Mouse (Mus musculus): ENCODE measurements around the gene Vwa5b1. TPM values are rescaled to one million over a fixed set of nuclear protein-coding genes. Genes with fewer than 3 reads are reported as not detected.
A peak's percentile ranks its signal among the peaks of the same experiment; 100 is the strongest.

The Vwa5b1 gene
- total RNA-seq, 2 experiments from 2014 or later = 3.6 to 4.0 TPM

- DNase-seq (ENCODE audit: extremely low spot score in 1 of 2, low spot score in 2 of 2) = peak in 1 of 2 experiments; percentile 76
- intact Hi-C loops (cut with DNase I) = no loop called here
Measured at GRCm38 (mm10) chr4:138543177-138543576, 92.5 kb downstream of the Vwa5b1 start.

- no peak for DNase-seq (ENCODE audit: extremely low spot score in 1 of 2, low spot score in 2 of 2)
- intact Hi-C loops (cut with DNase I) = no loop called here
Measured at GRCm38 (mm10) chr4:138538084-138538449, 97.6 kb downstream of the Vwa5b1 start.

- peak; percentile 83 to 85 for DNase-seq (ENCODE audit: extremely low spot score in 1 of 2, low spot score in 2 of 2)
- intact Hi-C loops (cut with DNase I) = no loop called here
Measured at GRCm38 (mm10) chr4:138537210-138538083, 98.2 kb downstream of the Vwa5b1 start.

GRCm38 (mm10) chr4:138535610-138536009 lies 100.1 kb downstream of the Vwa5b1 start:
- DNase-seq (ENCODE audit: extremely low spot score in 1 of 2, low spot score in 2 of 2) = no peak
- intact Hi-C loops (cut with DNase I) = no loop called here

- intact Hi-C loops (cut with DNase I) = no loop called here
- no peak for DNase-seq (ENCODE audit: extremely low spot score in 1 of 2, low spot score in 2 of 2)
Measured at GRCm38 (mm10) chr4:138533877-138534276, 101.8 kb downstream of the Vwa5b1 start.

- no peak for DNase-seq (ENCODE audit: extremely low spot score in 1 of 2, low spot score in 2 of 2)
- intact Hi-C loops (cut with DNase I) = no loop called here
Measured at GRCm38 (mm10) chr4:138531761-138532160, 103.9 kb downstream of the Vwa5b1 start.

GRCm38 (mm10) chr4:138530011-138530410 lies 105.7 kb downstream of the Vwa5b1 start:
- intact Hi-C loops (cut with DNase I) = no loop called here
- DNase-seq (ENCODE audit: extremely low spot score in 1 of 2, low spot score in 2 of 2) = peak in 1 of 2 experiments; percentile 44

- peak in 1 of 2 experiments; percentile 48 for DNase-seq (ENCODE audit: extremely low spot score in 1 of 2, low spot score in 2 of 2)
- intact Hi-C loops (cut with DNase I) = no loop called here
Measured at GRCm38 (mm10) chr4:138525684-138526083, 110.0 kb downstream of the Vwa5b1 start.

GRCm38 (mm10) chr4:138524769-138525168 lies 110.9 kb downstream of the Vwa5b1 start:
- no peak for DNase-seq (ENCODE audit: extremely low spot score in 1 of 2, low spot score in 2 of 2)
- intact Hi-C loops (cut with DNase I) = no loop called here

GRCm38 (mm10) chr4:138523775-138524174 lies 111.9 kb downstream of the Vwa5b1 start:
- intact Hi-C loops (cut with DNase I) = no loop called here
- DNase-seq (ENCODE audit: extremely low spot score in 1 of 2, low spot score in 2 of 2) = no peak

- DNase-seq (ENCODE audit: extremely low spot score in 1 of 2, low spot score in 2 of 2) = peak in 1 of 2 experiments; percentile 73
Measured at GRCm38 (mm10) chr4:138522296-138522695, 113.4 kb downstream of the Vwa5b1 start.

GRCm38 (mm10) chr4:138517153-138517789 lies 118.4 kb downstream of the Vwa5b1 start:
- intact Hi-C loops (cut with DNase I) = no loop called here
- DNase-seq (ENCODE audit: extremely low spot score in 1 of 2, low spot score in 2 of 2) = peak; percentile 59 to 69

More at GRCm38 (mm10) chr4:138522296-138522695, 113.4 kb downstream of the Vwa5b1 start:
- intact Hi-C loops (cut with DNase I) = no loop called here

GRCm38 (mm10) chr4:138516448-138516847 lies 119.2 kb downstream of the Vwa5b1 start:
- DNase-seq (ENCODE audit: extremely low spot score in 1 of 2, low spot score in 2 of 2) = no peak
- intact Hi-C loops (cut with DNase I) = no loop called here

Other genes with a start within 250 kb of the Vwa5b1 start
- 10 to 100 TPM; 33.5 to 39.5 TPM for gene Fam43b, start 239.4 kb downstream of the Vwa5b1 start, total RNA-seq (2021)
- gene Mul1, start 201.2 kb downstream of the Vwa5b1 start, total RNA-seq (2021) = 10 to 100 TPM; 41.9 to 46.8 TPM
- 100 to 1,000 TPM; 377 to 385 TPM for gene Camk2n1, start 181.6 kb downstream of the Vwa5b1 start, total RNA-seq (2021)
- not detected for gene Pla2g2c, start 88.9 kb upstream of the Vwa5b1 start, total RNA-seq (2021)
- 1 to 10 TPM; 1.1 to 1.3 TPM for gene Ubxn10, start 101.3 kb upstream of the Vwa5b1 start, total RNA-seq (2021)
- gene Pla2g2f, start 121.7 kb upstream of the Vwa5b1 start, total RNA-seq (2021) = not detected
- under 1 TPM in 1 of 2 experiments, not detected in 1; 0.16 TPM for gene Pla2g2d, start 139.9 kb upstream of the Vwa5b1 start, total RNA-seq (2021)
- gene Pla2g5, start 227.6 kb upstream of the Vwa5b1 start, total RNA-seq (2021) = 1 to 10 TPM; 1.2 to 1.3 TPM
- gene Gm13030, start 238.1 kb upstream of the Vwa5b1 start, total RNA-seq (2021) = not detected
- not detected for gene Pla2g2e, start 242.1 kb upstream of the Vwa5b1 start, total RNA-seq (2021)